Mouse (Mus musculus): Measurements from ENCODE around the gene Btbd9. TPM values are rescaled to one million over a fixed set of nuclear protein-coding genes. Genes with fewer than 3 reads are reported as not detected.
"Not testable (repeated sequence)": the region's sequence is repeated elsewhere in the genome, so short reads cannot be mapped to it uniquely, and the experiment has no call there.

Btbd9 gene
- 8.0 and 31.2 TPM in 2 replicates for polyA plus RNA-seq (2012; rRNA removed)

GRCm38 (mm10) chr17:30575941-30576773 is at the start of gene Btbd9:
TSS of gene Btbd9 (minus strand) at chr17:30576488.
- Histone ChIP-seq H3K27me3 (ENCODE audit: control insufficient read depth, insufficient read depth, low read length) (no peaks in the 10 kb centered on the region), H3K36me3 (ENCODE audit: control insufficient read depth, insufficient read depth, low read length) (no peaks in the 10 kb centered on the region), H3K4me1 (ENCODE audit: control insufficient read depth, insufficient read depth, insufficient read length, low read length) (peaks cover 6% of the 10 kb centered on the region), H3K27ac (ENCODE audit: insufficient read depth, low read depth, low read length) (peak within 1 kb of the TSS; percentile 89), H3K4me3 (ENCODE audit: low read depth, low read length) (peak within 1 kb of the TSS; percentile 93)
- WGBS: 1% methylated on average over 84 of the region's 94 CpGs
- peak; percentile 75 for TF ChIP-seq POLR2A (IDR thresholded peaks at IDR 0.05; ENCODE audit: low read depth, low read length)
- no peak for TF ChIP-seq CTCF (IDR thresholded peaks at IDR 0.05; ENCODE audit: extremely low read depth, insufficient read length, insufficient replicate concordance, low read depth, low read length)

- H3K27me3 ChIP-seq (ENCODE audit: control insufficient read depth, insufficient read depth, low read length); H3K27ac ChIP-seq (ENCODE audit: insufficient read depth, low read depth, low read length); H3K4me3 ChIP-seq (ENCODE audit: low read depth, low read length); H3K4me1 ChIP-seq (ENCODE audit: control insufficient read depth, insufficient read depth, insufficient read length, low read length); H3K36me3 ChIP-seq (ENCODE audit: control insufficient read depth, insufficient read depth, low read length): not testable (repeated sequence)
- no CpG with 5 or more reads among the region's 20 CpGs for whole genome bisulfite sequencing
Measured at GRCm38 (mm10) chr17:30624132-30624531, 47.8 kb upstream of the Btbd9 start, which contains the start of gene Dnah8. TSS of gene Dnah8 (plus strand) at chr17:30624354.

GRCm38 (mm10) chr17:30623200-30623599 is 46.9 kb upstream of the Btbd9 start:
- Histone ChIP-seq H3K4me3 (ENCODE audit: low read depth, low read length) (no peak overlapping the region), H3K4me1 (ENCODE audit: control insufficient read depth, insufficient read depth, insufficient read length, low read length) (peaks cover 3% of the 10 kb centered on the region; the same call in 1 of the 2 replicates)
- 88% methylated on average over 3 of the region's 3 CpGs for WGBS

GRCm38 (mm10) chr17:30621450-30621849 is 45.2 kb upstream of the Btbd9 start:
- H3K4me3 ChIP-seq (ENCODE audit: low read depth, low read length): no peak overlapping the region
- H3K36me3 ChIP-seq (ENCODE audit: control insufficient read depth, insufficient read depth, low read length): no peaks in the 10 kb centered on the region
- H3K4me1 ChIP-seq (ENCODE audit: control insufficient read depth, insufficient read depth, insufficient read length, low read length): peaks cover 3% of the 10 kb centered on the region; the same call in 1 of the 2 replicates
- no peak for TF ChIP-seq POLR2A (IDR thresholded peaks at IDR 0.05; ENCODE audit: low read depth, low read length)
- TF ChIP-seq CTCF (IDR thresholded peaks at IDR 0.05; ENCODE audit: extremely low read depth, insufficient read length, insufficient replicate concordance, low read depth, low read length): peak; percentile 11; the same call in 1 of the 2 replicates
- H3K27me3 ChIP-seq (ENCODE audit: control insufficient read depth, insufficient read depth, low read length): no peaks in the 10 kb centered on the region
- H3K27ac ChIP-seq (ENCODE audit: insufficient read depth, low read depth, low read length): no peak overlapping the region
- WGBS: 81% methylated on average over 4 of the region's 4 CpGs

More at GRCm38 (mm10) chr17:30623200-30623599, 46.9 kb upstream of the Btbd9 start:
- Histone ChIP-seq H3K27ac (ENCODE audit: insufficient read depth, low read depth, low read length) (no peak overlapping the region), H3K36me3 (ENCODE audit: control insufficient read depth, insufficient read depth, low read length) (no peaks in the 10 kb centered on the region), H3K27me3 (ENCODE audit: control insufficient read depth, insufficient read depth, low read length) (no peaks in the 10 kb centered on the region)
- no peak for TF ChIP-seq CTCF (IDR thresholded peaks at IDR 0.05; ENCODE audit: extremely low read depth, insufficient read length, insufficient replicate concordance, low read depth, low read length)
- no peak for TF ChIP-seq POLR2A (IDR thresholded peaks at IDR 0.05; ENCODE audit: low read depth, low read length)

- no peak overlapping the region for H3K4me3 ChIP-seq (ENCODE audit: low read depth, low read length)
- no peaks in the 10 kb centered on the region for H3K27me3 ChIP-seq (ENCODE audit: control insufficient read depth, insufficient read depth, low read length)
- no peaks in the 10 kb centered on the region for H3K36me3 ChIP-seq (ENCODE audit: control insufficient read depth, insufficient read depth, low read length)
- H3K27ac ChIP-seq (ENCODE audit: insufficient read depth, low read depth, low read length): no peak overlapping the region
- 12% methylated on average over 2 of the region's 2 CpGs for WGBS
- peaks cover 3% of the 10 kb centered on the region; the same call in 1 of the 2 replicates for H3K4me1 ChIP-seq (ENCODE audit: control insufficient read depth, insufficient read depth, insufficient read length, low read length)
- TF ChIP-seq POLR2A (IDR thresholded peaks at IDR 0.05; ENCODE audit: low read depth, low read length) (no peak), CTCF (IDR thresholded peaks at IDR 0.05; ENCODE audit: extremely low read depth, insufficient read length, insufficient replicate concordance, low read depth, low read length) (no peak)
Measured at GRCm38 (mm10) chr17:30620548-30620947, 44.3 kb upstream of the Btbd9 start.

GRCm38 (mm10) chr17:30619153-30619552 is 42.9 kb upstream of the Btbd9 start:
- H3K4me1 ChIP-seq (ENCODE audit: control insufficient read depth, insufficient read depth, insufficient read length, low read length): peaks cover 3% of the 10 kb centered on the region; the same call in 1 of the 2 replicates
- H3K27ac ChIP-seq (ENCODE audit: insufficient read depth, low read depth, low read length): no peak overlapping the region
- WGBS: 18% methylated on average over 2 of the region's 2 CpGs
- H3K27me3 ChIP-seq (ENCODE audit: control insufficient read depth, insufficient read depth, low read length): no peaks in the 10 kb centered on the region
- TF ChIP-seq CTCF (IDR thresholded peaks at IDR 0.05; ENCODE audit: extremely low read depth, insufficient read length, insufficient replicate concordance, low read depth, low read length) (no peak), POLR2A (IDR thresholded peaks at IDR 0.05; ENCODE audit: low read depth, low read length) (no peak)
- H3K36me3 ChIP-seq (ENCODE audit: control insufficient read depth, insufficient read depth, low read length): no peaks in the 10 kb centered on the region
- no peak overlapping the region for H3K4me3 ChIP-seq (ENCODE audit: low read depth, low read length)

- H3K36me3 ChIP-seq (ENCODE audit: control insufficient read depth, insufficient read depth, low read length): no peaks in the 10 kb centered on the region
- no peaks in the 10 kb centered on the region for H3K27me3 ChIP-seq (ENCODE audit: control insufficient read depth, insufficient read depth, low read length)
- no peak overlapping the region for H3K27ac ChIP-seq (ENCODE audit: insufficient read depth, low read depth, low read length)
- no peak for TF ChIP-seq POLR2A (IDR thresholded peaks at IDR 0.05; ENCODE audit: low read depth, low read length)
- TF ChIP-seq CTCF (IDR thresholded peaks at IDR 0.05; ENCODE audit: extremely low read depth, insufficient read length, insufficient replicate concordance, low read depth, low read length): no peak
- 53% methylated on average over 3 of the region's 3 CpGs for WGBS
- peaks cover 3% of the 10 kb centered on the region; the same call in 1 of the 2 replicates for H3K4me1 ChIP-seq (ENCODE audit: control insufficient read depth, insufficient read depth, insufficient read length, low read length)
- no peak overlapping the region for H3K4me3 ChIP-seq (ENCODE audit: low read depth, low read length)
Measured at GRCm38 (mm10) chr17:30618136-30618891, 42.0 kb upstream of the Btbd9 start.

All from small intestine, adult 2 months (tissue).